Mouse (Mus musculus): Measurements from ENCODE around the gene B4galt3. TPM values are rescaled to one million over a fixed set of nuclear protein-coding genes. Genes with fewer than 3 reads are reported as not detected.

Gene B4galt3
- total and polyA plus RNA-seq, 2 experiments from 2014 or later, result 28.9 to 34.3 TPM

DNA sequence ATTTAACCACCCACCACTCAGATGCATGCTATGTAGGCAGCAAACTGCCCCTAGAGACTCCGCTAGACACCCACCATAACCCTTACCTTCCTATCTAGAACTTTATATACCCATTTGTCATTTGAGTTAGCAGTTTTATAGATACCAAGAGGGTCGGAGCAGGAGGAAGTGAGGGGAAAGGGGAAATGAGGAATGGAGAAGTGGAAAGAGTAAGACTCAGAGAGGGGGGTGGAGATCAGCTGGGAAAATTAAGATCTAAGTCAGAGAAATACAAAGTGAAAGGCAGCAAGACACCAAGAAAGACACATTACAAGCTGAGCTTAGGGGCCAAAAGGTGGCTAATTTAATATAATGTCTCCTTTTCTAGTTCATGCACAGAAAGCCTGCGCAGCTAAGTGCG, 35.6 kb upstream of the B4galt3 start:
- H3K4me1 ChIP-seq (ENCODE audit: control insufficient read depth, insufficient read depth), result 0 out of 2 replicates have a peak, but pooled peaks cover 6% of the 10 kb centered on the region
- H3K9me3 ChIP-seq (replicated peaks; ENCODE audit: control insufficient read depth, low read length), result no peaks in the 10 kb centered on the region
- no peak overlapping the region for H3K9ac ChIP-seq (replicated peaks; ENCODE audit: low read depth, low read length)
- H3K4me3 ChIP-seq (ENCODE audit: low read depth, low read length), result no peak overlapping the region
- DNase-seq (ENCODE audit: low spot score) (no peak), ATAC-seq (ENCODE audit: insufficient read depth, low read depth) (no peak)
- 88% methylated on average over 4 of the region's 4 CpGs for WGBS
- no peak for TF ChIP-seq CTCF (IDR thresholded peaks at IDR 0.05; ENCODE audit: low read depth)
- no peak for TF ChIP-seq EP300 (IDR thresholded peaks at IDR 0.05; ENCODE audit: low read depth)
- peak overlapping the region; percentile 15; the same call in 1 of the 2 replicates for H3K27ac ChIP-seq (ENCODE audit: low read depth)
- H3K4me2 ChIP-seq (ENCODE audit: low read depth, low read length), result no peak overlapping the region
- H3K36me3 ChIP-seq (replicated peaks; ENCODE audit: control insufficient read depth, insufficient read depth, low read length), result peaks cover 59% of the 10 kb centered on the region
- H3K27me3 ChIP-seq (ENCODE audit: control insufficient read depth, insufficient read depth, low read length), result no peaks in the 10 kb centered on the region

DNA sequence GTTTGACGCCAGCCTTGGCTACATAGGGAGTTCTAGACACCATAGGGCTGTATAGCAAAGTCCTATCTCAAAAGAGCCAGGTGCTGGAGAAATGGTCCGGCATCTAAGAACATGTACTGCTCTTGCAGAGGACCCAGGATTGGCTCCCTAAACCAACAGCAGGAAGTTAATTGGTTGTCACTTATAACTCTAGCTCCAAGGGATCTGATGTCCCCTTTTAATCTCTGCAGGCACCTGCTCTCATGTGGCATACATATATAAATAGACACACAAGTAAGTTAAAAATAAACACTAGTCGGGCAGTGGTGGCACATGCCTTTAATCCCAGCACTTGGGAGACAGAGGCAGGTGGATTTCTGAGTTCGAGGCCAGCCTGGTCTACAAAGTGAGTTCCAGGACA, 34.3 kb upstream of the B4galt3 start:
- H3K4me3 ChIP-seq (ENCODE audit: low read depth, low read length), result no peak overlapping the region
- H3K9ac ChIP-seq (replicated peaks; ENCODE audit: low read depth, low read length), result no peak overlapping the region
- TF ChIP-seq CTCF (IDR thresholded peaks at IDR 0.05; ENCODE audit: low read depth), result no peak
- no peak for TF ChIP-seq EP300 (IDR thresholded peaks at IDR 0.05; ENCODE audit: low read depth)
- 28% methylated on average over 4 of the region's 4 CpGs for WGBS
- H3K4me1 ChIP-seq (ENCODE audit: control insufficient read depth, insufficient read depth), result 0 out of 2 replicates have a peak, but pooled peaks cover 6% of the 10 kb centered on the region
- peak; percentile 40; the same call in 1 of the 2 replicates for ATAC-seq (ENCODE audit: insufficient read depth, low read depth)
- H3K27me3 ChIP-seq (ENCODE audit: control insufficient read depth, insufficient read depth, low read length), result no peaks in the 10 kb centered on the region
- peaks cover 71% of the 10 kb centered on the region for H3K36me3 ChIP-seq (replicated peaks; ENCODE audit: control insufficient read depth, insufficient read depth, low read length)
- no peak overlapping the region for H3K4me2 ChIP-seq (ENCODE audit: low read depth, low read length)
- DNase-seq (ENCODE audit: low spot score), result no peak
- no peaks in the 10 kb centered on the region for H3K9me3 ChIP-seq (replicated peaks; ENCODE audit: control insufficient read depth, low read length)
- peak overlapping the region; percentile 2 for H3K27ac ChIP-seq (ENCODE audit: low read depth)

DNA sequence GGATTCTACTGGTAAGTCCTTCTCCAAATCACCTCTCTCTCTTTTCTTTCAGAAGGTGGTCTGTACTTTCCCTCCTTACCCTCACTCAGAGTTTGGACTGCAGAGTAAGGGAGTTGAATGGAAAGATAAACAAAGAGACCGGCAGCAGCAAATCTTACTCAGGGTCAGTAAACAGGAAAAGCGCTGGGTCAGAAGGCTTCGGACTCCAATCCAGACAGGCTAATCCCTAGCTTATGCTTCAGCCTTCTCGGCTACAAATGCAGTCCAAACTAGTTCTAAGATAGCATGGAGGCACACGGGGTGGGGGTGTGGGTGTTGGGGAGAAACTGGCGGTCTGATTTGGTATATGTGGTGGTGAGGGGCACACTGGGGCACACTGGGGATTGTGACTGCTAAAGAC, 32.7 kb upstream of the B4galt3 start:
- Histone ChIP-seq H3K9me3 (replicated peaks; ENCODE audit: control insufficient read depth, low read length) (no peaks in the 10 kb centered on the region), H3K4me2 (ENCODE audit: low read depth, low read length) (no peak overlapping the region), H3K27me3 (ENCODE audit: control insufficient read depth, insufficient read depth, low read length) (no peaks in the 10 kb centered on the region), H3K9ac (replicated peaks; ENCODE audit: low read depth, low read length) (no peak overlapping the region), H3K36me3 (replicated peaks; ENCODE audit: control insufficient read depth, insufficient read depth, low read length) (peaks cover 85% of the 10 kb centered on the region), H3K4me3 (ENCODE audit: low read depth, low read length) (no peak overlapping the region), H3K27ac (ENCODE audit: low read depth) (no peak overlapping the region), H3K4me1 (ENCODE audit: control insufficient read depth, insufficient read depth) (0 out of 2 replicates have a peak, but pooled peaks cover 6% of the 10 kb centered on the region)
- ATAC-seq (ENCODE audit: insufficient read depth, low read depth), result no peak
- DNase-seq (ENCODE audit: low spot score), result no peak
- TF ChIP-seq CTCF (IDR thresholded peaks at IDR 0.05; ENCODE audit: low read depth) (no peak), EP300 (IDR thresholded peaks at IDR 0.05; ENCODE audit: low read depth) (no peak)
- 76% methylated on average over 6 of the region's 6 CpGs for WGBS

DNA sequence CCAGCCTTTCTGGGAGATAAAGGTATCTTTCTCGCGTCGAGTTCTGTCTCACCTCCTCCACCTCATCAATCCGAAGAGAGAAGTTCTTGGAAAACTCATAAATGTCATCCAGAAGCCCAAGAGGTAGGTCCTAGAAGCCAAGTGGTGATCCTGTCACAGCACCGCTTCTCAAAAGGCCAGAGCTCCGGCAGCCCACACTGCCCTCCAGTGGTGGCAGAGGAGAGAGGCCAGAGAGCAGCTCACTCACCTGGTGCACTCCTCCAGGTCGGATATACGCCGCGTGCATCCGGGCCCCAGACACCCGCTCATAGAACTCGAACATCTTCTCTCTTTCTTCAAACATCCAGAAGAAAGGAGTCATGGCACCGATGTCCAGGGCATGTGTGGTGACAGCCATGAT, 31.7 kb upstream of the B4galt3 start:
- DNase-seq (ENCODE audit: low spot score) (no peak), ATAC-seq (ENCODE audit: insufficient read depth, low read depth) (0 out of 2 replicates have a peak, but pooled peaks have one; percentile 35)
- no peak overlapping the region for H3K9ac ChIP-seq (replicated peaks; ENCODE audit: low read depth, low read length)
- H3K27me3 ChIP-seq (ENCODE audit: control insufficient read depth, insufficient read depth, low read length), result no peaks in the 10 kb centered on the region
- peaks cover 96% of the 10 kb centered on the region for H3K36me3 ChIP-seq (replicated peaks; ENCODE audit: control insufficient read depth, insufficient read depth, low read length)
- H3K9me3 ChIP-seq (replicated peaks; ENCODE audit: control insufficient read depth, low read length), result no peaks in the 10 kb centered on the region
- no peak for TF ChIP-seq EP300 (IDR thresholded peaks at IDR 0.05; ENCODE audit: low read depth)
- peak; percentile 75 for TF ChIP-seq CTCF (IDR thresholded peaks at IDR 0.05; ENCODE audit: low read depth)
- H3K27ac ChIP-seq (ENCODE audit: low read depth), result no peak overlapping the region
- 0 out of 2 replicates have a peak, but pooled peaks cover 6% of the 10 kb centered on the region for H3K4me1 ChIP-seq (ENCODE audit: control insufficient read depth, insufficient read depth)
- no peak overlapping the region for H3K4me3 ChIP-seq (ENCODE audit: low read depth, low read length)
- H3K4me2 ChIP-seq (ENCODE audit: low read depth, low read length), result no peak overlapping the region
- 76% methylated on average over 14 of the region's 14 CpGs for WGBS

DNA sequence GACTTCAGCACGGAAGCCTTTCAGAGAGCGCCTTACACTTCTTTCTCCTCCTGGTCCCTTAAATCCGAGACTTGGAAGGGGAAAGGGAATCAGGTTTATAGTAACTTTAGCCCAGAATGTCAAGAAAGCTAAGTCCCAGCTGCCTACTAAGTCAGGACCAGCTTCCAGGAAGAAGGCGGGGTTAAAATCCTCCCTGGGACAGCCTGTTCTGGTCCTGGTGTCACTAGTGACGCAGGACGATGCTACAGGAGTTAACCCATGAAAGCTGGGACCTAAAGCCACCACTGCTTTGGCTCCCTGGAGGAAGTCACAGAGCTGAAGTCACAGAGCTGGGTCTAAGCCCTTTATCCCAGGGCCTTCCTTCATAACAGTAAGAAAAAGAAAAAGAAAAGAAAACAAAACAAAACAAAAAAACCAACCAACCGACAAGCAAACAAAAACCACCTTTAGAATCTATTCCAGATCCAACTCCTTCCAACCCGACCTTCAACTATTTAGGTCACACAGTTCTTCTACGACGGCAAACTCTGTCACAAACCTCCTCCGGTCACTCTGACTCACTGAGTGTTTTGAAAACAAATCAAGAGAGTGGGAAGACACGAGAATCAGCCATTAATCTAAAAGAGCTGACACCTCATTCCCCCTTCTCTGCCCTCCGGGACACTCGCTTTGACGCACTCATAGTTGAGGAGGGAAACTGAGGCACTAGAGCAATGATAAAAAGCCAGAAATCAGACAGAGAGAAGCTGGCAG, 30.0 kb upstream of the B4galt3 start:
- Histone ChIP-seq H3K4me3 (ENCODE audit: low read depth, low read length) (no peak overlapping the region), H3K27me3 (ENCODE audit: control insufficient read depth, insufficient read depth, low read length) (no peaks in the 10 kb centered on the region), H3K9ac (replicated peaks; ENCODE audit: low read depth, low read length) (no peak overlapping the region), H3K36me3 (replicated peaks; ENCODE audit: control insufficient read depth, insufficient read depth, low read length) (peaks cover 88% of the 10 kb centered on the region), H3K27ac (ENCODE audit: low read depth) (peak overlapping the region; percentile 59), H3K4me2 (ENCODE audit: low read depth, low read length) (no peak overlapping the region), H3K4me1 (ENCODE audit: control insufficient read depth, insufficient read depth) (0 out of 2 replicates have a peak, but pooled peaks cover 5% of the 10 kb centered on the region), H3K9me3 (replicated peaks; ENCODE audit: control insufficient read depth, low read length) (no peaks in the 10 kb centered on the region)
- peak; percentile 53 for DNase-seq (ENCODE audit: low spot score)
- 65% methylated on average over 15 of the region's 15 CpGs for WGBS
- TF ChIP-seq EP300 (IDR thresholded peaks at IDR 0.05; ENCODE audit: low read depth) (peak; percentile 64), CTCF (IDR thresholded peaks at IDR 0.05; ENCODE audit: low read depth) (no peak)
- ATAC-seq (ENCODE audit: insufficient read depth, low read depth), result peak; percentile 34; the same call in 1 of the 2 replicates
